Mouse (Mus musculus): ENCODE results near the gene Pilrb2. TPM values are rescaled to one million over a fixed set of nuclear protein-coding genes. Genes with fewer than 3 reads are reported as not detected.

The Pilrb2 gene
- polyA plus RNA-seq, 1 experiment from 2014 or later = 13.2 TPM

GRCm38 (mm10) chr5:137833500-137833899, 38.1 kb downstream of the Pilrb2 start:
- Histone ChIP-seq H3K9ac (replicated peaks) (no peak overlapping the region), H3K4me1 (ENCODE audit: insufficient read depth) (no peaks in the 10 kb centered on the region; the same call in 1 of the 2 replicates), H3K4me2 (ENCODE audit: low read depth, low read length) (peak overlapping the region; percentile 36), H3K9me3 (ENCODE audit: low read length) (no peaks in the 10 kb centered on the region), H3K36me3 (replicated peaks; ENCODE audit: insufficient read depth, low read length) (no peaks in the 10 kb centered on the region), H3K27me3 (ENCODE audit: insufficient read depth, low read length) (no peaks in the 10 kb centered on the region), H3K27ac (ENCODE audit: low read depth) (no peak overlapping the region), H3K4me3 (ENCODE audit: low read depth, low read length) (no peak overlapping the region; the same call in 1 of the 2 replicates)
- DNase-seq (no peak), ATAC-seq (no peak)
- no peak for TF ChIP-seq CTCF (IDR thresholded peaks at IDR 0.05; ENCODE audit: low read depth)
- TF ChIP-seq EP300 (IDR thresholded peaks at IDR 0.05; ENCODE audit: low read depth) = no peak
- 55% methylated on average over 4 of the region's 4 CpGs for WGBS (ENCODE audit: insufficient replicate concordance)

DNA sequence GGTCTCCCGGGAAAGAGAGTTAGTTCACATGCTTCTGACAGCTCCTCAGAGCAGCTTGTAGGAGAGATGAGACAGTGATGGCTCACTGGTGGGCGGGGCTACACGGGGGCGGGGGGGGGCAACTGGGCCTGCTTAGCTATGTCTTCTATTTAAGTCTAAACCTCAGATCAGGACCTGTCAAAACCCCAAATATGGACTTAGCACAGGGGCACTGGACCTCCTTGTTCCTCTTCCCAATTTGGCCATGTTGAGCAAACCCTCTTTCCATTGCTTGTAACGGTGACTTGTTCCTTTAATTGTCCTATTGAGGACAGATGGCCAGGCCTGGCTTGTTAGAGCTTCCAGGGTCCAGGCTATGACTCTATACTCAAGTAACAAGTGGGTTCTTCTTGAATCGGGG, 40.1 kb downstream of the Pilrb2 start:
- peak overlapping the region; percentile 34; the same call in 1 of the 2 replicates for H3K27ac ChIP-seq (ENCODE audit: low read depth)
- H3K27me3 ChIP-seq (ENCODE audit: insufficient read depth, low read length) = no peaks in the 10 kb centered on the region
- no peaks in the 10 kb centered on the region for H3K9me3 ChIP-seq (ENCODE audit: low read length)
- no peaks in the 10 kb centered on the region for H3K36me3 ChIP-seq (replicated peaks; ENCODE audit: insufficient read depth, low read length)
- no peak overlapping the region for H3K9ac ChIP-seq (replicated peaks)
- ATAC-seq = no peak
- H3K4me1 ChIP-seq (ENCODE audit: insufficient read depth) = no peaks in the 10 kb centered on the region; the same call in 1 of the 2 replicates
- H3K4me2 ChIP-seq (ENCODE audit: low read depth, low read length) = peak overlapping the region; percentile 28; the same call in 1 of the 2 replicates
- no peak for DNase-seq
- WGBS (ENCODE audit: insufficient replicate concordance) = 60% methylated on average over 6 of the region's 6 CpGs
- H3K4me3 ChIP-seq (ENCODE audit: low read depth, low read length) = no peak overlapping the region
- TF ChIP-seq CTCF (IDR thresholded peaks at IDR 0.05; ENCODE audit: low read depth) (no peak), EP300 (IDR thresholded peaks at IDR 0.05; ENCODE audit: low read depth) (no peak)

DNA sequence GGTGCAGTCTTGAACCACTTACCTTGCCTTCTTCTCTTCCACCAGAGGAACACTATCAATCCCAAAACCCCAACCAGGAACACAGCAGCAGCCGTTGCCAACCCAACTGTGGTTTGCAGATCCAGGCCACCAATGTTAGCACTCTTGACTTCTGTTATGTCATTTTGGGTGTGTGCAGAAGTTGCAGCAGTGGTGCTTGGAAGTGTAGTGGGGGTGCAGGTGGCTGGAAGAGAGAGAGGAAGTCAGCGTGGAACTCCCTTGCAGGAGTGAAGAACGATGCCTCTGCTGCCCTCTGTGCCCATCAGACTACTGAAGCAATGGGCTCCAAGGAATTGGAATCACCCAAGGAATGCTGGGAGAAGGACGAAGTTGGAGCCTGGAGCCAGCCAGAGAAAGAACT, 40.5 kb downstream of the Pilrb2 start:
- TF ChIP-seq EP300 (IDR thresholded peaks at IDR 0.05; ENCODE audit: low read depth) (no peak), CTCF (IDR thresholded peaks at IDR 0.05; ENCODE audit: low read depth) (no peak)
- Histone ChIP-seq H3K4me3 (ENCODE audit: low read depth, low read length) (no peak overlapping the region), H3K27me3 (ENCODE audit: insufficient read depth, low read length) (no peaks in the 10 kb centered on the region), H3K36me3 (replicated peaks; ENCODE audit: insufficient read depth, low read length) (no peaks in the 10 kb centered on the region), H3K4me2 (ENCODE audit: low read depth, low read length) (peak overlapping the region; percentile 28; the same call in 1 of the 2 replicates), H3K9me3 (ENCODE audit: low read length) (no peaks in the 10 kb centered on the region), H3K27ac (ENCODE audit: low read depth) (peak overlapping the region; percentile 74; the same call in 1 of the 2 replicates), H3K9ac (replicated peaks) (no peak overlapping the region), H3K4me1 (ENCODE audit: insufficient read depth) (no peaks in the 10 kb centered on the region; the same call in 1 of the 2 replicates)
- DNase-seq (peak; percentile 24), ATAC-seq (no peak)
- WGBS (ENCODE audit: insufficient replicate concordance) = 52% methylated on average over 4 of the region's 4 CpGs

DNA sequence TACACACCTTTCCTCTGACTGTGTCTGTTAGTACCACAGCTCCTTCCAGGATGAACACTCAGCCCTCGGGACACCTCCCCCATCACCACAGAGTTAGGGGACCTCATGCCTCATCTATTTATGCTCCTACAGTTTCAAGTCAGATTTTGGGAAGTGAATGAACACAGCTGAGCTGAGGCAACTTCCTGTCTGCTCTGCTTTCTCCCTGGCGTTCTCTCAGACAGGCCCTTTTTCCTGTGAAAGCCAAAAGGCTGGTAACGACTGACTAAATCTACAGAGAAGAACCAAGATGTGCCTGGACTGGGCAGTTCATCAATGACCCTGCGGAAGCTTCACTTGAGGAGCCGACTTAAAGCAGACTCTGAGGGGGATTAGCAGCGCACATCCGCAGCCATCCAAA, 41.4 kb downstream of the Pilrb2 start:
- Histone ChIP-seq H3K36me3 (replicated peaks; ENCODE audit: insufficient read depth, low read length) (no peaks in the 10 kb centered on the region), H3K9me3 (ENCODE audit: low read length) (no peaks in the 10 kb centered on the region), H3K27ac (ENCODE audit: low read depth) (peak overlapping the region; percentile 74), H3K27me3 (ENCODE audit: insufficient read depth, low read length) (no peaks in the 10 kb centered on the region), H3K4me3 (ENCODE audit: low read depth, low read length) (no peak overlapping the region), H3K4me1 (ENCODE audit: insufficient read depth) (no peaks in the 10 kb centered on the region; the same call in 1 of the 2 replicates), H3K9ac (replicated peaks) (no peak overlapping the region), H3K4me2 (ENCODE audit: low read depth, low read length) (0 out of 2 replicates have a peak overlapping the region, but pooled peaks have one; percentile 18)
- TF ChIP-seq EP300 (IDR thresholded peaks at IDR 0.05; ENCODE audit: low read depth) (no peak), CTCF (IDR thresholded peaks at IDR 0.05; ENCODE audit: low read depth) (no peak)
- 43% methylated on average over 7 of the region's 7 CpGs for WGBS (ENCODE audit: insufficient replicate concordance)
- DNase-seq (no peak), ATAC-seq (no peak)

GRCm38 (mm10) chr5:137828694-137829093, 42.9 kb downstream of the Pilrb2 start:
- 60% methylated on average over 6 of the region's 6 CpGs for WGBS (ENCODE audit: insufficient replicate concordance)
- Histone ChIP-seq H3K4me2 (ENCODE audit: low read depth, low read length) (no peak overlapping the region), H3K9ac (replicated peaks) (no peak overlapping the region), H3K36me3 (replicated peaks; ENCODE audit: insufficient read depth, low read length) (no peaks in the 10 kb centered on the region), H3K27me3 (ENCODE audit: insufficient read depth, low read length) (no peaks in the 10 kb centered on the region), H3K4me3 (ENCODE audit: low read depth, low read length) (no peak overlapping the region), H3K9me3 (ENCODE audit: low read length) (no peaks in the 10 kb centered on the region), H3K4me1 (ENCODE audit: insufficient read depth) (no peaks in the 10 kb centered on the region; the same call in none of the 2 replicates), H3K27ac (ENCODE audit: low read depth) (peak overlapping the region; percentile 48)
- no peak for TF ChIP-seq CTCF (IDR thresholded peaks at IDR 0.05; ENCODE audit: low read depth)
- DNase-seq (peak; percentile 31), ATAC-seq (peak; percentile 64)

DNA sequence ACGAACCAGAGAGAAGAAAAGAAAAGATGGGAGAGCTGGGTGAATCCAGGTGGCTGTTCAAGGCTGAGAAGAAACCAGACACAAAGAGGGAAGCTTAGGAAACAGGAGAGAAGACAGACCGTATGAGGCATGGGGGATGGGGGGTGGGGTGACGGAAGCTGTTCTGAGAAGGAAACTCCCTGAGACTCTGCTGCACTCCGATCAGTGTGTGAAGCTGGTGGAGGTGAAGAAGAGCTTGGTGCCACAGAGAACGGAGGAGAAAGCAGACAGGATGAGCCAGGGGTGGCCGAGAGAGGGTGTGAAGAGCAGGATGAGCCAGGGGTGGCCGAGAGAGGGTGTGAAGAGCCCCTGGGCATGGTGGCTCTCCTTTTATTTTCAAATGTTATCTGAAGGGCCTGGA, 45.2 kb downstream of the Pilrb2 start:
- H3K4me2 ChIP-seq (ENCODE audit: low read depth, low read length) = no peak overlapping the region
- H3K9me3 ChIP-seq (ENCODE audit: low read length) = no peaks in the 10 kb centered on the region
- ATAC-seq = no peak
- no peaks in the 10 kb centered on the region; the same call in none of the 2 replicates for H3K4me1 ChIP-seq (ENCODE audit: insufficient read depth)
- DNase-seq = no peak
- no peaks in the 10 kb centered on the region for H3K36me3 ChIP-seq (replicated peaks; ENCODE audit: insufficient read depth, low read length)
- 34% methylated on average over 7 of the region's 7 CpGs for WGBS (ENCODE audit: insufficient replicate concordance)
- H3K27me3 ChIP-seq (ENCODE audit: insufficient read depth, low read length) = no peaks in the 10 kb centered on the region
- no peak overlapping the region for H3K4me3 ChIP-seq (ENCODE audit: low read depth, low read length)
- TF ChIP-seq CTCF (IDR thresholded peaks at IDR 0.05; ENCODE audit: low read depth) (no peak), EP300 (IDR thresholded peaks at IDR 0.05; ENCODE audit: low read depth) (no peak)
- H3K27ac ChIP-seq (ENCODE audit: low read depth) = no peak overlapping the region
- no peak overlapping the region for H3K9ac ChIP-seq (replicated peaks)

Data from liver, postnatal 0 days (tissue).